Comparison of ENCODE assay signal across 10 mouse cellular contexts in genomic region chr17:29303087-29303486, GRCm38 (mm10). TPM values are rescaled to one million over a fixed set of nuclear protein-coding genes. Genes with fewer than 3 reads are reported as not detected.
DNase-seq lines count a peak whose midpoint lies in the region; ATAC-seq lines count a peak whose summit lies in the region.
"Had no signal": no experiment of that assay in that cellular context is flagged by ENCODE, and none has a peak within 500 bp of the region (broad histone marks: within the 10 kb centered on the region; RNA-seq: fewer than 3 reads in every experiment).

No protein-coding gene starts in this region.

- peaks cover 15% of the 10 kb centered on the region; the same call in 1 of the 2 replicates for H3K36me3 ChIP-seq in kidney, embryonic 14.5 days (ENCODE audit: control insufficient read depth, insufficient read depth, low read length)

- H3K9me3 ChIP-seq in kidney, embryonic 14.5 days (ENCODE audit: control insufficient read depth, low read length) = no peaks in the 10 kb centered on the region
- H3K9me3 ChIP-seq: embryonic facial prominence, embryonic 15.5 days had no signal

- H3K4me2 ChIP-seq in kidney, embryonic 14.5 days (replicated peaks; ENCODE audit: low read depth, low read length) = no peak overlapping the region
- H3K4me2 ChIP-seq: embryonic facial prominence, embryonic 15.5 days had no signal

- WGBS in kidney, embryonic 14.5 days = 29% methylated on average over 3 of the region's 3 CpGs

- H3K4me1 ChIP-seq in kidney, embryonic 14.5 days (ENCODE audit: control insufficient read depth, insufficient read depth, low read length) = peaks cover 37% of the 10 kb centered on the region

- no peak overlapping the region for H3K9ac ChIP-seq in kidney, embryonic 14.5 days (ENCODE audit: low read depth, low read length)
- H3K9ac ChIP-seq: embryonic facial prominence, embryonic 15.5 days had no signal

- no peak overlapping the region for H3K4me3 ChIP-seq in kidney, embryonic 14.5 days (ENCODE audit: low read length)
- H3K4me3 ChIP-seq: embryonic facial prominence, embryonic 15.5 days had no signal

- no peak for DNase-seq in kidney, adult 8-10 months
- no peak for DNase-seq in cerebellum, adult 11-12 months
- no peak for DNase-seq in cerebellum, adult 9-10 months
- DNase-seq: kidney, postnatal 10 days had no signal

- peak; percentile 29; the same call in 1 of the 2 replicates for ATAC-seq in kidney, embryonic 14.5 days (ENCODE audit: low FRiP score, low TSS enrichment)
- peak; percentile 47 for ATAC-seq in CD4-positive, CD25-positive, alpha-beta regulatory T cell, adult 4 months
- peak; percentile 26 for ATAC-seq in common myeloid progenitor, adult 5-6 weeks (replicated peaks; ENCODE audit: low read depth, poor library complexity, severe bottlenecking)
- ATAC-seq in megakaryocyte progenitor cell, adult 5-6 weeks (replicated peaks; ENCODE audit: poor library complexity) = 0 out of 2 replicates have a peak, but pooled peaks have one; percentile 43
- ATAC-seq in erythroblast, adult 5-6 weeks (replicated peaks; ENCODE audit: low FRiP score, poor library complexity, severe bottlenecking) = no peak

- H3K27ac ChIP-seq in kidney, embryonic 14.5 days (ENCODE audit: low read depth, low read length) = peak overlapping the region; percentile 65
- H3K27ac ChIP-seq: embryonic facial prominence, embryonic 15.5 days had no signal

- no peaks in the 10 kb centered on the region for H3K27me3 ChIP-seq in kidney, embryonic 14.5 days (ENCODE audit: control insufficient read depth, insufficient read depth, low read length)
- H3K27me3 ChIP-seq: embryonic facial prominence, embryonic 15.5 days had no signal

RNA-seq across cellular contexts. Expression of gene Pi16, which starts 14.4 kb away (rescaled TPM):
- 0.32 and 0.90 TPM in 2 replicates for polyA plus RNA-seq in kidney, embryonic 14.5 days (2014; fragmentation: Nextera tagmentation; extraction: Ambion mirVana)
- polyA plus RNA-seq in CD4-positive, CD25-positive, alpha-beta regulatory T cell, adult 4 months (2017; shearing (Covaris generic)) = under 1 TPM; 0.44 to 0.57 TPM
- total RNA-seq in common myeloid progenitor, adult 5-6 weeks (2017) = 2.4 and 2.9 TPM in 2 replicates
- total RNA-seq in megakaryocyte progenitor cell, adult 5-6 weeks (2015) = 3.5 and 4.8 TPM in 2 replicates
- 5.8 and 8.5 TPM in 2 replicates for total RNA-seq in megakaryocyte progenitor cell, adult 5-6 weeks (2017)
- 4.0 and 5.6 TPM in 2 replicates for total RNA-seq in erythroblast, adult 5-6 weeks (2015; ENCODE audit: low replicate concordance)
- total RNA-seq in erythroblast, adult 5-6 weeks (2017; ENCODE audit: low replicate concordance) = 5.4 and 9.5 TPM in 2 replicates

RNA-seq across cellular contexts. Expression of gene BC004004, which starts 34.5 kb away (rescaled TPM):
- polyA plus RNA-seq in kidney, embryonic 14.5 days (2014; fragmentation: Nextera tagmentation; extraction: Ambion mirVana) = 59.8 and 63.3 TPM in 2 replicates
- 100 to 1,000 TPM in 1 of 2 experiments, 10 to 100 TPM in 1; 98.0 to 123 TPM for polyA plus RNA-seq in CD4-positive, CD25-positive, alpha-beta regulatory T cell, adult 4 months (2017; shearing (Covaris generic))
- total RNA-seq in common myeloid progenitor, adult 5-6 weeks (2017) = 51.3 and 77.8 TPM in 2 replicates
- 85.3 and 97.7 TPM in 2 replicates for total RNA-seq in megakaryocyte progenitor cell, adult 5-6 weeks (2015)
- 84.9 and 99.2 TPM in 2 replicates for total RNA-seq in megakaryocyte progenitor cell, adult 5-6 weeks (2017)
- total RNA-seq in erythroblast, adult 5-6 weeks (2015; ENCODE audit: low replicate concordance) = 19.4 and 31.1 TPM in 2 replicates
- total RNA-seq in erythroblast, adult 5-6 weeks (2017; ENCODE audit: low replicate concordance) = 38.9 and 41.0 TPM in 2 replicates

RNA-seq across cellular contexts. Expression of gene Ppil1, which starts 39.1 kb away (rescaled TPM):
- 161 and 169 TPM in 2 replicates for polyA plus RNA-seq in kidney, embryonic 14.5 days (2014; fragmentation: Nextera tagmentation; extraction: Ambion mirVana)
- 100 to 1,000 TPM in 1 of 2 experiments, 10 to 100 TPM in 1; 72.7 to 101 TPM for polyA plus RNA-seq in CD4-positive, CD25-positive, alpha-beta regulatory T cell, adult 4 months (2017; shearing (Covaris generic))
- total RNA-seq in common myeloid progenitor, adult 5-6 weeks (2017) = 67.1 and 94.5 TPM in 2 replicates
- total RNA-seq in megakaryocyte progenitor cell, adult 5-6 weeks (2015) = 67.3 and 73.9 TPM in 2 replicates
- total RNA-seq in megakaryocyte progenitor cell, adult 5-6 weeks (2017) = 82.0 and 103 TPM in 2 replicates
- 13.4 and 20.2 TPM in 2 replicates for total RNA-seq in erythroblast, adult 5-6 weeks (2015; ENCODE audit: low replicate concordance)
- 17.4 and 31.6 TPM in 2 replicates for total RNA-seq in erythroblast, adult 5-6 weeks (2017; ENCODE audit: low replicate concordance)

RNA-seq across cellular contexts. Expression of gene Mtch1, which starts 44.6 kb away (rescaled TPM):
- polyA plus RNA-seq in kidney, embryonic 14.5 days (2014; fragmentation: Nextera tagmentation; extraction: Ambion mirVana) = 297 and 364 TPM in 2 replicates
- polyA plus RNA-seq in CD4-positive, CD25-positive, alpha-beta regulatory T cell, adult 4 months (2017; shearing (Covaris generic)) = 10 to 100 TPM; 11.0 to 13.9 TPM
- total RNA-seq in common myeloid progenitor, adult 5-6 weeks (2017) = 56.5 and 76.6 TPM in 2 replicates
- total RNA-seq in megakaryocyte progenitor cell, adult 5-6 weeks (2015) = 85.3 and 89.2 TPM in 2 replicates
- total RNA-seq in megakaryocyte progenitor cell, adult 5-6 weeks (2017) = 54.9 and 61.7 TPM in 2 replicates
- 19.2 and 28.0 TPM in 2 replicates for total RNA-seq in erythroblast, adult 5-6 weeks (2015; ENCODE audit: low replicate concordance)
- total RNA-seq in erythroblast, adult 5-6 weeks (2017; ENCODE audit: low replicate concordance) = 19.1 and 31.1 TPM in 2 replicates

RNA-seq across cellular contexts. Expression of gene Fgd2, which starts 57.6 kb away (rescaled TPM):
- polyA plus RNA-seq in kidney, embryonic 14.5 days (2014; fragmentation: Nextera tagmentation; extraction: Ambion mirVana) = 9.5 and 9.6 TPM in 2 replicates
- polyA plus RNA-seq in CD4-positive, CD25-positive, alpha-beta regulatory T cell, adult 4 months (2017; shearing (Covaris generic)) = 1 to 10 TPM in 1 of 2 experiments, under 1 TPM in 1; 0.65 to 9.4 TPM
- 23.9 and 39.0 TPM in 2 replicates for total RNA-seq in common myeloid progenitor, adult 5-6 weeks (2017)
- 19.1 and 22.0 TPM in 2 replicates for total RNA-seq in megakaryocyte progenitor cell, adult 5-6 weeks (2015)
- 19.6 and 28.5 TPM in 2 replicates for total RNA-seq in megakaryocyte progenitor cell, adult 5-6 weeks (2017)
- total RNA-seq in erythroblast, adult 5-6 weeks (2015; ENCODE audit: low replicate concordance) = 3.3 TPM in 2 replicates
- 2.5 and 4.3 TPM in 2 replicates for total RNA-seq in erythroblast, adult 5-6 weeks (2017; ENCODE audit: low replicate concordance)
